ENCODE assay signal across 8 mouse cellular contexts in the genomic region with DNA sequence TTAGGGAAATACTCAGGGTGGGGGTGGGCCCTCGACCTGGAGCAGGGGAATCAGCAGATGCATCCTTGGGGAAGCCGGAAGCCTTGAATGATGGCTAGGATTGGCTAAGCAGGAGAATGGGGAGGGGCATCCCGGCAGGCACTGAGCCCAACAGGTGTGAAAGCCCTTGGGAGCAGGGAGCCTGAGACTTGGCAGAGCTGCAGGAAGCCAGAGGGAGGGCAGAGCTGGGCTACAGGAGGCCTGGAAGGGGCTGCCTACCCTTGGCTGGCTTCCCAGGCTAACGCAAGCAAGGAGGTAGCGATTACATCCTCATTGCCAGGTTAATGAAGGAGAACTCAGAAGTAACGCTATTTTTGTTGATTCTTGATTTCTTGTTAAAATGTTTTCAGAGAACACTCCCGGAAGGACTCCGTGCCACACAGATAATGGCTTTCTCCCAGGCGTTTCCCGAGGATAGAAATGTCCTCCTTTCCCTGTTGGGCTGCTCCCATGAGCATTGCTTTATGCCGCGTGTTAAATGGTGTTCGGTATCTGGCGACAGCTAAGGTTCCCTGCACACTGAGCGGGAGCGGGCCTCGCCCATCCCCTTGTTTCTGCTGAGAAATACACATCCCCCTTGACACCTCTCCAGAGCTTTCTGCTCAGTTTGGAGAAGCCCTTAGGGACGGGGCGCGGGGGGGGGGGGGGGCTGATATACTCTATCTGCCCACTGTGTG. TPM values are rescaled to one million over a fixed set of nuclear protein-coding genes. Genes with fewer than 3 reads are reported as not detected.
A peak's percentile ranks its signal among the peaks of the same experiment; 100 is the strongest.
DNase-seq lines count a peak whose midpoint lies in the region; ATAC-seq lines count a peak whose summit lies in the region.
"Had no signal": no experiment of that assay in that cellular context is flagged by ENCODE, and none has a peak within 500 bp of the region (broad histone marks: within the 10 kb centered on the region; RNA-seq: fewer than 3 reads in every experiment).

No protein-coding gene starts in this region.

- ATAC-seq in midbrain, embryonic 16.5 days: no peak; the same call in 1 of the 2 replicates
- no peak for ATAC-seq in midbrain, embryonic 11.5 days (ENCODE audit: low FRiP score)
- peak; percentile 66; the same call in 1 of the 2 replicates for ATAC-seq in embryonic facial prominence, embryonic 11.5 days (replicated peaks; ENCODE audit: insufficient number of reproducible peaks, low FRiP score, low TSS enrichment, low read depth)
- ATAC-seq in intestine, embryonic 15.5 days: peak; percentile 55; the same call in 1 of the 2 replicates

- no peaks in the 10 kb centered on the region for H3K27me3 ChIP-seq in midbrain, embryonic 16.5 days (ENCODE audit: control insufficient read depth, insufficient read depth, low read depth, low read length)
- no peaks in the 10 kb centered on the region for H3K27me3 ChIP-seq in midbrain, embryonic 11.5 days (ENCODE audit: control insufficient read depth, insufficient read depth, low read length)
- H3K27me3 ChIP-seq in embryonic facial prominence, embryonic 11.5 days (ENCODE audit: control insufficient read depth, insufficient read depth, low read length): no peaks in the 10 kb centered on the region
- H3K27me3 ChIP-seq in intestine, embryonic 15.5 days (replicated peaks): no peaks in the 10 kb centered on the region

- no peak overlapping the region for H3K27ac ChIP-seq in midbrain, embryonic 16.5 days (ENCODE audit: low read length)
- no peak overlapping the region for H3K27ac ChIP-seq in midbrain, embryonic 11.5 days (ENCODE audit: low read depth, low read length)
- no peak overlapping the region for H3K27ac ChIP-seq in embryonic facial prominence, embryonic 11.5 days (replicated peaks; ENCODE audit: low read depth, low read length)
- H3K27ac ChIP-seq in intestine, embryonic 15.5 days: no peak overlapping the region
- H3K27ac ChIP-seq: liver, embryonic 14.5 days had no signal

- DNase-seq in midbrain, embryonic 11.5 days (ENCODE audit: low spot score, missing footprints): no peak
- peak; percentile 39 for DNase-seq in embryonic facial prominence, embryonic 11.5 days (ENCODE audit: low spot score)
- peak; percentile 10 for DNase-seq in lung, postnatal 36 days
- DNase-seq in left cerebral cortex, postnatal 14 days (ENCODE audit: low spot score in 2 of 2): no peak
- no peak for DNase-seq in embryo, embryonic 10.5 days (ENCODE audit: low spot score)

- H3K9ac ChIP-seq in midbrain, embryonic 16.5 days (ENCODE audit: low read depth, low read length): no peak overlapping the region
- no peak overlapping the region for H3K9ac ChIP-seq in midbrain, embryonic 11.5 days (ENCODE audit: low read length)
- no peak overlapping the region for H3K9ac ChIP-seq in embryonic facial prominence, embryonic 11.5 days (replicated peaks; ENCODE audit: low read length)
- H3K9ac ChIP-seq in intestine, embryonic 15.5 days: no peak overlapping the region
- H3K9ac ChIP-seq: liver, embryonic 14.5 days had no signal

- H3K4me3 ChIP-seq in midbrain, embryonic 16.5 days (ENCODE audit: low read depth, low read length): no peak overlapping the region
- no peak overlapping the region for H3K4me3 ChIP-seq in midbrain, embryonic 11.5 days (ENCODE audit: low read depth, low read length)
- H3K4me3 ChIP-seq in embryonic facial prominence, embryonic 11.5 days (ENCODE audit: low read depth, low read length): no peak overlapping the region
- H3K4me3 ChIP-seq in intestine, embryonic 15.5 days (replicated peaks): no peak overlapping the region

- intact Hi-C loops in left cerebral cortex, postnatal 14 days (cut with DNase I): no loop called here

- H3K4me2 ChIP-seq in midbrain, embryonic 16.5 days (ENCODE audit: low read length): peak overlapping the region; percentile 9; the same call in 1 of the 2 replicates
- no peak overlapping the region for H3K4me2 ChIP-seq in midbrain, embryonic 11.5 days
- H3K4me2 ChIP-seq in embryonic facial prominence, embryonic 11.5 days (ENCODE audit: low read depth, low read length): peak overlapping the region; percentile 13; the same call in 1 of the 2 replicates
- H3K4me2 ChIP-seq in intestine, embryonic 15.5 days (replicated peaks): peak overlapping the region; percentile 29; the same call in 1 of the 2 replicates

- 44% methylated on average over 20 of the region's 20 CpGs for WGBS in midbrain, embryonic 16.5 days
- WGBS in midbrain, embryonic 11.5 days: 51% methylated on average over 20 of the region's 20 CpGs
- 43% methylated on average over 20 of the region's 20 CpGs for WGBS in embryonic facial prominence, embryonic 11.5 days
- 28% methylated on average over 20 of the region's 20 CpGs for WGBS in intestine, embryonic 15.5 days

- H3K9me3 ChIP-seq in midbrain, embryonic 16.5 days (replicated peaks; ENCODE audit: control insufficient read depth, low read length, poor library complexity, severe bottlenecking): no peaks in the 10 kb centered on the region
- H3K9me3 ChIP-seq in midbrain, embryonic 11.5 days (ENCODE audit: control insufficient read depth, low read length): no peaks in the 10 kb centered on the region
- H3K9me3 ChIP-seq in embryonic facial prominence, embryonic 11.5 days (replicated peaks; ENCODE audit: control insufficient read depth, low read length): no peaks in the 10 kb centered on the region
- H3K9me3 ChIP-seq in intestine, embryonic 15.5 days: no peaks in the 10 kb centered on the region

- no peaks in the 10 kb centered on the region for H3K36me3 ChIP-seq in midbrain, embryonic 16.5 days (ENCODE audit: control insufficient read depth, insufficient read depth, low read length)
- no peaks in the 10 kb centered on the region for H3K36me3 ChIP-seq in midbrain, embryonic 11.5 days (ENCODE audit: control insufficient read depth, insufficient read depth, low read length)
- H3K36me3 ChIP-seq in embryonic facial prominence, embryonic 11.5 days (replicated peaks; ENCODE audit: control insufficient read depth, insufficient read depth, low read depth, low read length): no peaks in the 10 kb centered on the region
- no peaks in the 10 kb centered on the region for H3K36me3 ChIP-seq in intestine, embryonic 15.5 days

- H3K4me1 ChIP-seq in midbrain, embryonic 16.5 days (ENCODE audit: control insufficient read depth, insufficient read depth, low read length): peaks cover 11% of the 10 kb centered on the region
- no peaks in the 10 kb centered on the region for H3K4me1 ChIP-seq in midbrain, embryonic 11.5 days (ENCODE audit: control insufficient read depth, insufficient read depth, low read length)
- H3K4me1 ChIP-seq in embryonic facial prominence, embryonic 11.5 days (ENCODE audit: control insufficient read depth, insufficient read depth, low read length): peaks cover 4% of the 10 kb centered on the region; the same call in 1 of the 2 replicates
- no peaks in the 10 kb centered on the region; the same call in 1 of the 2 replicates for H3K4me1 ChIP-seq in intestine, embryonic 15.5 days (replicated peaks)

RNA-seq across cellular contexts. Expression of a gene that starts 38.4 kb away (rescaled TPM):
- 29.3 and 32.1 TPM in 2 replicates for polyA plus RNA-seq in midbrain, embryonic 16.5 days (2015; fragmentation: Nextera tagmentation; extraction: Ambion mirVana)
- 9.2 and 12.1 TPM in 2 replicates for polyA plus RNA-seq in midbrain, embryonic 11.5 days (2014; fragmentation: Nextera tagmentation; extraction: Ambion mirVana)
- polyA plus RNA-seq in embryonic facial prominence, embryonic 11.5 days (2014; fragmentation: Nextera tagmentation; extraction: Ambion mirVana): 11.1 and 13.2 TPM in 2 replicates
- 13.6 and 14.0 TPM in 2 replicates for polyA plus RNA-seq in intestine, embryonic 15.5 days (2015; fragmentation: Nextera tagmentation; extraction: Ambion mirVana)
- 10 to 100 TPM; 77.5 to 81.5 TPM for total RNA-seq in left cerebral cortex, postnatal 14 days (2021)

Comparison
In these comparisons a context has a peak if more than half of its experiments do, and no peak if none do; other contexts are left out.
1. ATAC-seq: peak in embryonic facial prominence, embryonic 11.5 days (single experiment) and intestine, embryonic 15.5 days (single experiment); none in midbrain, embryonic 16.5 days (single experiment) and midbrain, embryonic 11.5 days (single experiment).
2. DNase-seq: peak in embryonic facial prominence, embryonic 11.5 days (single experiment) and lung, postnatal 36 days (single experiment); none in midbrain, embryonic 11.5 days (single experiment), left cerebral cortex, postnatal 14 days (0 of 2) and embryo, embryonic 10.5 days (single experiment).